Mouse (Mus musculus): Measurements from ENCODE around the gene Gpr83. TPM values are rescaled to one million over a fixed set of nuclear protein-coding genes. Genes with fewer than 3 reads are reported as not detected.
"Not testable (repeated sequence)": the region's sequence is repeated elsewhere in the genome, so short reads cannot be mapped to it uniquely, and the experiment has no call there.

The Gpr83 gene
- total RNA-seq, 2 experiments from 2014 or later = 0.16 TPM; not detected in 1

DNA sequence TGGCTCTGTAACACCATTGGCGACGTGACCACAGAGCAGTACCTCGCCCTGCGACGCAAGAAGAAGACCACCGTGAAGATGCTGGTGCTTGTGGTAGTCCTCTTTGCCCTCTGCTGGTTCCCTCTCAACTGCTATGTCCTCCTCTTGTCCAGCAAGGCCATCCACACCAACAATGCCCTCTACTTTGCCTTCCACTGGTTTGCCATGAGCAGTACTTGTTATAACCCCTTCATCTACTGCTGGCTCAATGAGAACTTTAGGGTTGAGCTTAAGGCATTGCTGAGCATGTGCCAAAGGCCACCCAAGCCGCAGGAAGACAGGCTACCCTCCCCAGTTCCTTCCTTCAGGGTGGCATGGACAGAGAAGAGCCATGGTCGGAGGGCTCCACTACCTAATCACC lies 8.3 kb downstream of the Gpr83 start:
- DNase-seq = no peak

- no peak for DNase-seq
These were observed 10.4 kb downstream of the Gpr83 start for GRCm38 (mm10) chr9:14870377-14870776.

- no peak for DNase-seq
These were observed 10.8 kb downstream of the Gpr83 start for GRCm38 (mm10) chr9:14870802-14871201.

GRCm38 (mm10) chr9:14871536-14871935 lies 11.5 kb downstream of the Gpr83 start:
- no peak for DNase-seq

GRCm38 (mm10) chr9:14872181-14872930 lies 12.3 kb downstream of the Gpr83 start:
- no peak for DNase-seq

DNA sequence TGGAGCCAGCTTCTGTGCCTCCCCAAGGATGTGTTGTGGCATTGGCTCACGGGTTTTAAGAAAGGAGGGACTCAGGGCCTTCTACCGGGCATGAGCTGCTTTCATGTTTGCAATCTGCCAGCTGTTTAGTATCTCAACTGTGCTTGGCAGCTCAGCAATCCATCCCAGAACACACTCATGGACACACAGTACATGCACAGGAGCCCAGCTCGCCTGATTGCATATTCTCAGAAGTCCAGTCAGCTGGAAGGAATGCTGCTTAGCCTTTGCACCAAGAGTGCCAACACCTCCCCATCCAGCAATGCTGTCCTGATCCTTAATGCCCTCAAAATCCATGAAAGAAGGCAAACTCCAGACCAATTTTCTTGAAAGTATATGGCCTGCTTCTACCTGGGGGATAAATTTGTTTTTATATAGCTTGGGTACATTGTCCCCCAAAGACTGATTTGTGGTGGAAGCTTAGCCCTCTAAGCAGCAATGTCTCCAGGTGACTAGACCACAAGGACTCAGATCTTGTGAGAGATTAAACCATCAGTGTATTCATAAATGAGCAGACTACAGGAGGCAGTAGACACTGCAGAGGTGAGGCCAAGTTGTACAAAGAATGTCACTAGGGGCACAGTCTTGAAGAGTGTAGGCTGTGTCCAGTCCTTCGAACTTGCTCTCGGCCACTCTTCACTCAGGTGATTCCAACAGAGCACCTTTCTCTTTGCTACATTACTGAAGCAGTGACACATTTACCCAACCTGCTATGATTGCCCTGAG lies 15.9 kb downstream of the Gpr83 start:
- no peak for DNase-seq

DNA sequence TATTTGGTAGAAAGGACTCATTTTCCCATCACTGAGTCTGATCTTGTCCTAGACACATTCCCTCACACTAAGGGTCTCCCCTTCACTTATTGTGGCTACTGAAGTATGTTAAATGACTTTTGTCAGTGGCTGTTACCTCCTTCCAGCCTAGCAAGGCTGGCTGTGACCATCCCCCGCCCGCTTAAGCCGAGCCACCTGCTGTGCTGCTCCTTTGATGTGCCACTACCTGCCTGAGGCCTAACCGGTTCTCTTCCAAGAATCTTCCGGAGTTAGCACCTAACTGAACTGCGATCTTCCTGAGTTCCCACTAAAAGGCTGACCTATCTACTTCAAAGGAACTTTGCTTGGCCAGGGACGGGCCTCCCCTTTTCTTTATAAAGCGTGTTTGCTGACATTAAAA lies 16.6 kb downstream of the Gpr83 start:
- not testable (repeated sequence) for DNase-seq

DNA sequence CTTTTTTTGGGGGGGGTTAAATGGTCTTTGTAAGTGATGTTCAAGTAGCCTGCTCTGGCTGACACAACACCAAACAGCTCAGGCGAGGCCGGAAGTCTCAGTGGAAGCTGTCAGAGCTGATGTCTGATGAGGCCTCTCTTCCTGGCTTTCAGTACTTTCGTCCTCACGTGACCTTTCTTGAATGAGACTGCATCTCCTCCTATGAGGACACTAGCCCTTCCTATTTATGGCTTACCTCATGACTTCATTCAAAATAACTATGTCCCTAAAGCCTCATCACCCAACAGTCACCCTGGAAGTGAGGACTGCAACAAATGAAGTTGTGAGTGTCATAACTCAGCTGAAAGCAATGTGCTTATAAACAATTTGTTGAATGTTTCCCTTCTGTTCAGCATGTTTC lies 24.6 kb downstream of the Gpr83 start:
- no peak for DNase-seq

GRCm38 (mm10) chr9:14885151-14885550 lies 25.1 kb downstream of the Gpr83 start:
- DNase-seq = no peak

GRCm38 (mm10) chr9:14885954-14886353 lies 25.9 kb downstream of the Gpr83 start:
- DNase-seq = no peak

DNA sequence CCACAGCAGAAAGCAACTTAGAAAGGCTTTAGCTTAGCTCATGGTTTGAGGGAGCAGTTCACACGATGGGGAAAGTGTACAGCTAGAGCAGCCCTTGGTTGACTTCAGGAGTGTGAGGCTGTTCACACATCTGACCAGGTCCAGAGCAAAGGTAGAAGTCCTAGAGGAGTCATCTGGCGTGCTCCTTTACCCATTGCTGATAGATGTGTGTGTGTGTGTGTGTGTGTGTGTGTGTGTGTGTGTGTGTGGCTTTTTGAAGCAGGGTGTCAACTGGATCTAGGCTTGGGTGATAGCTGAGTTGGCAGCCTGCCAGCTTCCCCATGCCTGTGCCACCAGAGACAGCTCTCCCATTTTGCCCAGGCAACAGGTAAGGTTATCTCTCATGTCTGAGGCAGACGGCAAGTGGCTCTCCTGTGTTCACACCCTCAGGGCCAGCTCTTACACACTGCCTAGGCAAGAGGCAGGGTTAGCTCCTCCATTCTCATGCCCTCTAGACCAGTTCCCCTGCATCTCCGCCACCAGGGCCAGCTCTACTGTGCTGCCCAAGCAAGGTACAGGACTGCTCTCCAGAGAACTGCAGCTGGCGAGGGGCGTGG lies 27.9 kb downstream of the Gpr83 start:
- no peak for DNase-seq

DNA sequence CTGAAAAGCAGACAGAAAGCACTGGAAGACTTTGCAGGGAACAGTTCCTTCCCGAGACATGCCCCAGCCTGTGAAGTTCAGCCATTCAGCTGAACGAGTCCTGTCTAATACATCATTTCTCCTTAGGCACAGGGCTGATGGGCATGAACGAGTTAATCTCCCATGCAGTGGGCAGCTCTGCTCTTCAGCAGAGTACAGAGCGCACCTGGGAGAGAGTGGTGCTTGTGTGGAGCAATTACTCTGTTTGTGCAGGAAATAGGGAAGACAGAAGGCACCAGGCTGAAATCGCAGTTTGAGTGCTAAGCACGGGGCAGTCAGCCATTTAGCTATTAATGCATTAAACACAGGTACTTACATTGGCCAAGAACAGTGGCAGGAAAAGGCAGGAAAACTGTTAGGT lies 28.7 kb downstream of the Gpr83 start:
- no peak for DNase-seq

DNA sequence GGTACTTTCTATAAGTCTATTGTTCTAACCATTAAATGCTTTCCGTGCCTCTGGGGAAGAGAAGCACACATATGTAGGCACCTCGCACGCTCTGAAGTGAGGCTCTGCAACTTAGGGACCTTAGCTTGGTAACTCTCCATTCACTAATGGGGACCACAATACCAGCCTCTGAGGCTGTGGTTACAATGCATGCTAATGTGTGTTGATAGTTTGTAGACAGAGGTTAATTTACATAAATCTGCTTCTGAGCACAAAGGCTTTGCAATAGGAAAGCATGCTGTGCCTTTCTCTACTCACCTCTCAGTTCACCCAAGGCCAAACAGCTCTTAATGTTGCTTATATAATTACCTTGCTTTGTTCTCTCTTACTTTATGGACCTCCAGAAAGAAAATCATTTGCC lies 30.7 kb downstream of the Gpr83 start:
- DNase-seq = no peak

- no peak for DNase-seq
These were observed 31.9 kb downstream of the Gpr83 start for GRCm38 (mm10) chr9:14891891-14892290.

DNA sequence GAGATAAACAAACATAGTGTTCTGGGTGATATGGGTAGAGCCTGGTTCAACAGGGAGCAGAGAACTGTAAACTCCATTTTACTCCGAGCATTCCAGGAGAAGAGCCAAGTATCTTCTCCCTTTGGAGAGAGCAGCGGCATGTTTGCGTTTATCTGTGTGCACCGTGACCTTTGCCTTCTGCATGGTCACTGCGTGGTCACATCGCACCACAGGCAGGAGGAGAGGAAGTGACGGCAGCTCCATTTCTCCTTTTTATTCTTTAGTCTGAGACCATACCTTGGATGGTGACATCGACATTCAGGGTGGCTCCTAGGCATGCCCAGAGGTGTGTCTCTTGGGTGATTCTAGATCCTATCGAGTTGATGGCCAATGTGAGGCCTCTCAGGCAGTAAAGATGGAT lies 33.4 kb downstream of the Gpr83 start:
- no peak for DNase-seq

GRCm38 (mm10) chr9:14894628-14895027 lies 34.6 kb downstream of the Gpr83 start:
- DNase-seq = no peak

- no peak for DNase-seq
These were observed 35.3 kb downstream of the Gpr83 start for GRCm38 (mm10) chr9:14895237-14895835.

GRCm38 (mm10) chr9:14897102-14897501 lies 37.1 kb downstream of the Gpr83 start:
- DNase-seq = no peak

DNA sequence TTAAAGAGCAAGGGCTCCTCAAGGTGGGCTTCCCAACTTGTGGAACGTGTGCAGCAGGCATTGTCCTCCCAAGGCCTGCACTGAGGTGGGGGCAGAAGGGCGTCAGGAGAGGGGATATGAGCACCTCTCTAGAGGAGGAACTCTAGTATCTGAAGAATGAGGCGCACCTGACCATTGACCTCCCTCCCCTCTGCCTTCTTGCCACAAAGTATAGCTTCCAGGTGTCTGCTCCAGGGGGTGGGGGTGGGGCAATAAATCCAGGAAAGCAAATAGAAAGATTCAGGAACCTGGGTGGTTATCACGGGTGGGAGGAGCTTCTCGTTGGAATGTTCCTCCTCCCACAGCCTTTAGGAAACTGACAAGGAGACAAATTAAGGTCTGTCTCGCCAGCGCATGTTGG lies 41.7 kb downstream of the Gpr83 start:
- no peak for DNase-seq

DNA sequence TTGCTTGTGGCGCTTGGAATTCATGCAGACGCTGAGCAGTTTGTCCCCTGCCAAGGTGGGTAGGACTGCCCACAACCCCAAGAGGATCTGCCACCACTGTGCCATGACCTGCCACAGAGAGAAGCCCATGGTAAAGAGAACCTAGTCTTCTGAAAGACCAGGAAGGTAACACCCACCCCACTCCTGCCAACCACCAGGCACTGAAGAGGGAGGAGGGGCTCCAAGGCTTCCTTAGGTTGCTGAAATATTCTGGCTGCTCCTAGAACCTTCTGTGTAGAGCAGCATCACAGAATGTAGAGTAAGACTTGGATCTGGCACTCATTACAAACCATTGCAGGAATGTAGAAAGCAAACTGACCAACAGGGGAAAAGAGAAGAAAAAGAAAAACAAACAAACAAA lies 42.4 kb downstream of the Gpr83 start:
- no peak for DNase-seq

GRCm38 (mm10) chr9:14903006-14903405 lies 43.0 kb downstream of the Gpr83 start:
- DNase-seq = no peak

DNA sequence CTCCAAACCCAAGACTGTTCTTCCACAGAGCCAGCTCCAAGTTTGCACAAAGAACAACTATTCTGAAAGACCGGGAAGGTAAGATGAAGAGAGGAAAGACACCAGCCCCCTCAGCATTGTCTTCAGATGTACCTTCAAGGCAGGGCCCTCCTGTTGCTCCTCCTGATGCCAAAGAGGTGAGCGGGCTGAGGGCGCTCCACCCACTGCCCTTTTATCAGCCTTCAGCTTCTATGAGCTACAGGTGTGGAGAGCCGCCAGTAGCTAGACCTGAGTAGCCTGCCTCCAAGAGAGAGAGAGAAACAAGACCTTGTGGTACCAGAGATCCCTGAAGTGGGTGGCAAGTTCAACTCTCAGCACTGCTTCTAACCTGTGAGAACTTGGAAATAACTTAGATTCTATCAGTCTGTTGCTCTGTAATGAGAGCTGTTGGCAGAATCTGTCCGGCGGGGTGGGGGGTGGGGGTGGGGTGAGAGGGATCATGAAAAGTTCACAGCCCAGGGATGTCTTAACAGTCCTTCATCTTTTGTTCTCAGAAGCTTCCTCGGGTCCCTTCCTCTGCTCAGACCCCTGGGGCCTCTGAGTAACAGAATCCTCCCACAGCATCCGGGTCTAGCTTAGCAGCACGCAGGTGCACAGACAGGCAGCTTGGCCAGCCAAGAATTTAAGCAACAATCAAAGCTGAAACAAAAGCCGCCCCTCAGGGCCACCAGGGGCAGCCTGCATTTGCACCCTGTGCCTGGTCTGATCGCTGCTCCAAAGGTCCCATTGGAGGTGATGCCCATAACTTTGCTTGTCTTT lies 43.8 kb downstream of the Gpr83 start, which contains the start of gene Izumo1r:
Izumo1r (minus strand) TSS at position 369 of the 798 bp plus-strand sequence.
- DNase-seq = no peak

Data from gastrocnemius, postnatal 10 days (tissue).